Mouse (Mus musculus) layer of hippocampus, postnatal 36 days (tissue): ENCODE measurements around the gene Nlrp3. TPM values are rescaled to one million over a fixed set of nuclear protein-coding genes. Genes with fewer than 3 reads are reported as not detected.
"Not testable (repeated sequence)": the region's sequence is repeated elsewhere in the genome, so short reads cannot be mapped to it uniquely, and the experiment has no call there.

Experiments used
- DNase-seq, 2 experiments: peaks; one replicate each; pipeline ENCODE4 v3.0.0; 2022
- total RNA-seq, 2 experiments: library from RNA; stranded (reverse); gene quantifications; 2 replicates each; pipeline ENCODE4 v1.2.3; 2021

The Nlrp3 gene
- total RNA-seq, 2 experiments from 2014 or later = 0.60 to 1.0 TPM

GRCm38 (mm10) chr11:59537218-59538130, 3.9 kb upstream of the Nlrp3 start:
- no peak for DNase-seq

GRCm38 (mm10) chr11:59538387-59538786, 3.0 kb upstream of the Nlrp3 start:
- peak; percentile 38 for DNase-seq

GRCm38 (mm10) chr11:59540123-59540522, 1.2 kb upstream of the Nlrp3 start:
- no peak for DNase-seq

- no peak for DNase-seq
These were observed 1.1 kb downstream of the Nlrp3 start for GRCm38 (mm10) chr11:59542442-59542841.

GRCm38 (mm10) chr11:59543376-59543775, 2.0 kb downstream of the Nlrp3 start:
- no peak for DNase-seq

GRCm38 (mm10) chr11:59544005-59544404, 2.6 kb downstream of the Nlrp3 start:
- no peak for DNase-seq

GRCm38 (mm10) chr11:59554127-59554526, 12.8 kb downstream of the Nlrp3 start:
- no peak for DNase-seq

GRCm38 (mm10) chr11:59554535-59554934, 13.2 kb downstream of the Nlrp3 start:
- no peak for DNase-seq

- no peak for DNase-seq
These were observed 19.5 kb downstream of the Nlrp3 start for GRCm38 (mm10) chr11:59560906-59561305.

- no peak for DNase-seq
These were observed 21.0 kb downstream of the Nlrp3 start for GRCm38 (mm10) chr11:59562336-59562735.

GRCm38 (mm10) chr11:59562837-59563236, 21.5 kb downstream of the Nlrp3 start:
- DNase-seq = no peak

GRCm38 (mm10) chr11:59569306-59569705, 27.9 kb downstream of the Nlrp3 start:
- no peak for DNase-seq

- no peak for DNase-seq
These were observed 34.4 kb downstream of the Nlrp3 start for GRCm38 (mm10) chr11:59575726-59576125.

- DNase-seq = not testable (repeated sequence)
These were observed 34.8 kb downstream of the Nlrp3 start, which contains the start of gene Olfr222 for GRCm38 (mm10) chr11:59576135-59576534. Olfr222 (minus strand) TSS chr11:59576235.

GRCm38 (mm10) chr11:59584539-59584938, 43.2 kb downstream of the Nlrp3 start:
- no peak for DNase-seq

GRCm38 (mm10) chr11:59589496-59589895, 48.1 kb downstream of the Nlrp3 start:
- no peak for DNase-seq

- DNase-seq = no peak
These were observed 51.8 kb downstream of the Nlrp3 start, which contains the start of gene Olfr223 for GRCm38 (mm10) chr11:59593189-59593588. Olfr223 (minus strand) TSS chr11:59593289.

GRCm38 (mm10) chr11:59596091-59596490, 54.7 kb downstream of the Nlrp3 start:
- DNase-seq = no peak

GRCm38 (mm10) chr11:59596950-59597349, 55.6 kb downstream of the Nlrp3 start:
- DNase-seq = no peak

- no peak for DNase-seq
These were observed 57.8 kb downstream of the Nlrp3 start for GRCm38 (mm10) chr11:59599211-59599610.

GRCm38 (mm10) chr11:59600872-59601271, 59.5 kb downstream of the Nlrp3 start:
- no peak for DNase-seq

GRCm38 (mm10) chr11:59602287-59602686, 60.9 kb downstream of the Nlrp3 start:
- DNase-seq = no peak

GRCm38 (mm10) chr11:59611646-59612045, 70.3 kb downstream of the Nlrp3 start:
- DNase-seq = no peak

GRCm38 (mm10) chr11:59614120-59614519, 72.8 kb downstream of the Nlrp3 start:
- DNase-seq = peak in 1 of 2 experiments; percentile 37
